Mouse (Mus musculus) heart, adult 2 months (tissue): ENCODE results near the gene Jam3.

Experiments used
- CTCF ChIP-seq: fragments of 200-600 bp; IDR thresholded peaks from 2 replicates; pipeline ENCODE4 v1.8.1; 2022; ENCODE audit warnings: antibody characterized with exemption, mild to moderate bottlenecking, moderate library complexity
- POLR2A ChIP-seq: fragments of 200-500 bp; IDR thresholded peaks from 2 replicates; pipeline ENCODE4 v1.6.1; 2011; ENCODE audit warnings: mild to moderate bottlenecking, low read depth, low read length, control low read depth; ENCODE audit not compliant: insufficient read depth

DNA sequence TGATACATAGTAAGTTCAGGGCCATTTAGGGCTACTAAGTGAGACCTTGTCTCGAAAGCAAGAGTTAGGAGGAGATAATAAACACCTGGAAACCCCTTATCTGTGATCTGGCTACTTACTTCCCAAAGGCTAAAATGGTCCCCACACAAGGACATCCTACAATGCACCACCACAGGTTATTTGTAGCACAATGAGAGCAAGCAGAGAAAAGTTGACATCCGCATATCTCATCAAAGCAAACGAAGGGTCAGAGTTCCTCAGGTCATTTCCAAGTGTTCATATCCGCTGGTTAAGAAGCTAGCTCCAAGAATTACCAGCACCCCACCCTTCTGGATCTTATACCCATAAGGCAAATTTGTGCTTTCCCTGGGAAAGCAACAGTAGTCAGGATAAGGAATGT, 46.8 kb downstream of the Jam3 start:
- TF ChIP-seq POLR2A, result no peak
- no peak for TF ChIP-seq CTCF
